Mouse (Mus musculus): Measurements from ENCODE around the gene Tmem209. TPM values are rescaled to one million over a fixed set of nuclear protein-coding genes. Genes with fewer than 3 reads are reported as not detected.

Tmem209 gene
- total and polyA plus RNA-seq, 3 experiments = 26.1 to 93.4 (median 35.9) TPM

DNA sequence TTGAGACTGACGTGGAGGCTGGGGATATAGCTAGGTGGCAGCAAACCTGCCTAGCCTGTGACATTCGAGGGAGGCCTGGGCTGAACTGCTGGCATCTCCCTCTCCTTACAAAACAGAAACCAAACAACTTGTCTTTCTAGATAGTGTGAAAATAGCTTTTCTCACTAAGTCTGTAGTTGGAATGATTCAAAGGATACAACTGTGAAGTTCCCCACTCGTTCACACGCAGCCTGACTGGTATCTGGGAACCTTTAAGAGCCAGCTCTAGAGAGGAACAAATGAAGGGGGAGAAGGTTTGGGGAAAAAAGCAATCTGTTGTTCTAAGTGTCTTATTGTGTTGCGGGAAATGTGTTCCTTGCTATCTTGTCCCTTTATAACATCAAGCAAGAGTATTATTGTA, 51.0 kb downstream of the Tmem209 start:
- peaks cover 0 to 6% of the 10 kb centered on the region in 2 experiments; a peak in 2 of 4 replicates for H3K36me3 ChIP-seq (ENCODE audit: control insufficient read depth in 1 of 2, insufficient read depth in 2 of 2, low read length in 2 of 2)
- H3K9me3 ChIP-seq (replicated peaks; ENCODE audit: insufficient read depth, low read length) = no peaks in the 10 kb centered on the region
- H3K9ac ChIP-seq (ENCODE audit: control insufficient read depth, low read depth, low read length, poor library complexity, severe bottlenecking) = no peak overlapping the region
- no peak for DNase-seq (ENCODE audit: low read depth, low spot score)
- no peak overlapping the region for H3K27ac ChIP-seq (ENCODE audit: control insufficient read depth, low read depth, low read length)
- H3K27me3 ChIP-seq (ENCODE audit: control insufficient read depth in 1 of 2, insufficient read depth in 2 of 2, low read length in 2 of 2) = no peaks in the 10 kb centered on the region
- H3K4me1 ChIP-seq (ENCODE audit: control insufficient read depth in 1 of 2, insufficient read depth in 2 of 2, low read length in 2 of 2) = peaks cover 4 to 16% of the 10 kb centered on the region in 2 experiments; a peak in 3 of 4 replicates
- TF ChIP-seq E2F4 (IDR thresholded peaks at IDR 0.05; ENCODE audit: borderline replicate concordance, low read depth, low read length) (no peak), GABPA (IDR thresholded peaks at IDR 0.05; ENCODE audit: low read depth, low read length) (no peak)
- no peaks in the 10 kb centered on the region for H3K79me2 ChIP-seq (ENCODE audit: control insufficient read depth, insufficient read depth, low read length, poor library complexity)
- no peak overlapping the region for H3K4me3 ChIP-seq (ENCODE audit: control insufficient read depth in 1 of 2, insufficient read depth in 1 of 2, low read depth in 2 of 2, low read length in 2 of 2)

GRCm38 (mm10) chr6:30456991-30457390, 52.6 kb downstream of the Tmem209 start:
- peaks cover 0 to 4% of the 10 kb centered on the region in 2 experiments; a peak in 2 of 4 replicates for H3K4me1 ChIP-seq (ENCODE audit: control insufficient read depth in 1 of 2, insufficient read depth in 2 of 2, low read length in 2 of 2)
- H3K79me2 ChIP-seq (ENCODE audit: control insufficient read depth, insufficient read depth, low read length, poor library complexity) = no peaks in the 10 kb centered on the region
- H3K36me3 ChIP-seq (ENCODE audit: control insufficient read depth in 1 of 2, insufficient read depth in 2 of 2, low read length in 2 of 2) = no peaks in the 10 kb centered on the region; a peak in 1 of 4 replicates
- no peak overlapping the region for H3K4me3 ChIP-seq (ENCODE audit: control insufficient read depth in 1 of 2, insufficient read depth in 1 of 2, low read depth in 2 of 2, low read length in 2 of 2)
- H3K27me3 ChIP-seq (ENCODE audit: control insufficient read depth in 1 of 2, insufficient read depth in 2 of 2, low read length in 2 of 2) = no peaks in the 10 kb centered on the region
- TF ChIP-seq GATA1 (IDR thresholded peaks at IDR 0.05; ENCODE audit: low read depth, low read length) (no peak), MAFK (IDR thresholded peaks at IDR 0.05; ENCODE audit: borderline replicate concordance, low read depth, low read length) (no peak), TAL1 (IDR thresholded peaks at IDR 0.05; ENCODE audit: low read length) (no peak), ELF1 (IDR thresholded peaks at IDR 0.05; ENCODE audit: low read depth, low read length) (no peak), SMC3 (IDR thresholded peaks at IDR 0.05; ENCODE audit: low read depth, low read length) (no peak), TCF12 (IDR thresholded peaks at IDR 0.05; ENCODE audit: low read depth, low read length) (no peak), POLR2AphosphoS2 (IDR thresholded peaks at IDR 0.05; ENCODE audit: low read length) (no peak), MAX (IDR thresholded peaks at IDR 0.05; ENCODE audit: low read length) (no peak), SIN3A (IDR thresholded peaks at IDR 0.05; ENCODE audit: low read length) (no peak), GABPA (IDR thresholded peaks at IDR 0.05; ENCODE audit: low read depth, low read length) (no peak), MYC (IDR thresholded peaks at IDR 0.05; ENCODE audit: low read depth, low read length) (no peak), MAZ (IDR thresholded peaks at IDR 0.05; ENCODE audit: low read depth, low read length) (no peak), E2F4 (IDR thresholded peaks at IDR 0.05; ENCODE audit: borderline replicate concordance, low read depth, low read length) (no peak), ZMIZ1 (IDR thresholded peaks at IDR 0.05; ENCODE audit: low read depth, low read length) (no peak), BHLHE40 (IDR thresholded peaks at IDR 0.05; ENCODE audit: borderline replicate concordance, low read depth, low read length) (no peak), ZNF384 (IDR thresholded peaks at IDR 0.05; ENCODE audit: low read depth, low read length) (no peak), RCOR1 (IDR thresholded peaks at IDR 0.05; ENCODE audit: low read depth, low read length) (no peak), ETS1 (IDR thresholded peaks at IDR 0.05; ENCODE audit: low read depth, low read length) (no peak), USF2 (IDR thresholded peaks at IDR 0.05; ENCODE audit: borderline replicate concordance in 1 of 2, insufficient read depth in 1 of 2, low read depth in 1 of 2, low read length in 2 of 2) (no peak)
- no peak overlapping the region for H3K9ac ChIP-seq (ENCODE audit: control insufficient read depth, low read depth, low read length, poor library complexity, severe bottlenecking)
- DNase-seq (ENCODE audit: low read depth, low spot score) = peak; percentile 26
- H3K27ac ChIP-seq (ENCODE audit: control insufficient read depth, low read depth, low read length) = no peak overlapping the region; the same call in 1 of the 2 replicates
- no peaks in the 10 kb centered on the region for H3K9me3 ChIP-seq (replicated peaks; ENCODE audit: insufficient read depth, low read length)
